Mouse (Mus musculus) kidney, postnatal 10 days (tissue): Measurements from ENCODE around the gene Zfp646.

Source experiments
- DNase-seq: peaks from one replicate; pipeline ENCODE4 v3.0.0; 2021; ENCODE audit warnings: mixed read lengths

The Zfp646 gene

DNA sequence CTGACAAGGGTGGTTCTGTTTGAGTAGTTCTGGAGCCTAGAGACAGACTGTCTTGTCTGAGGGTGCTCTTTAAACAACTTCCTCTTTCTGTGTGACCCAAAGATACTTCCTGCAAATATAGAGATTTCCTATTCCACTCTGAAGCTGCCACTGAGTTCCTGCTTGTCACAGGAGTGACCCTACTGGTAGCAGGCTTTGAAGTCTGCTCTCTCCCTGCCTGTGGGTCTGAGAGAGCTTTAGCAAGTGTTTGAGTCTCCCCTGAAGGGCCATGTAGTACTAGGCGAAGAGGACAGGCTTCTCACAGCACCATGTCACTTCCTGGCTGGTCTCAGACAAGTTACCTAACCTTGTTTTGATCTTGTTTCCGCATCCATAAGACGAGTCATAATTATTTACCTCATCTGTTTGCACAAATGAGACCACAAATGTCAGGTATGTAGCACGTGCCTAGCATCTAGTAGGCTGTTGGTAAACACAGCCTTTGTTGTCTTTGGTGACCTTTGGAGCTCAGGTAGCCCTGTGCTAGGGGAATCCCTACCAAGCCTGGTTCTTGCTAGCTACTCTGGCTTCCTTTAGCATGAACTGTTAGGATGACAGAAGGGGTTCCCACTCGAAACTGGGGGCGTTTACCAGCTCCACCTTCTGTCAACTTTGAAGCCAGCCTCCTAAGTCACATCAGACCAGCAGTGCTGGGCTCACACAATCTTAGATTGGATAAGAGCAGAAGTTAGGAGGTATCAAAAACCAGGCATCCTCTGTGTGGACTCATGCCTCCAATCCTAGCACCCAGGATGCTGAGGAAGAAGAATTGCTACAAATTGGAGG is 46.6 kb downstream of the Zfp646 start:
- no peak for DNase-seq

DNA sequence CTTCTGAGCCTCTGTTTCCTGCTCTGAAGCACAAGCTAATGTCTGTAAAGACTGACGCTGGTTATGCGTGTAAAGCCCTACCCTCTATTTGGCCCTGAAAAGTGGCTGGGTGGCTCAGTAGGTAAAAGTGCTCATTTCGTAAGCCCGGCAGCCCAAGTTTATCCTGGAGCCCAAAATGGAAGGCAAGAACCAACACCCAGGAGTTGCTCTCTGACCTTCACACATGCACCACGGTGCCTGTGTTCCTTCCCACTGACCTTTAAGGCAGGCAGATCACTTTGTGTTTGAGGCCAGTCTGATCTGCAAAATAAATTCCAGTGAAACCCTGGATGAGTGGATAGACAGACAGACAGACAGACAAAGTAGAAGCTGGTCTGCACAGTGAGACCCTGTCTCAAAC is 47.7 kb downstream of the Zfp646 start:
- no peak for DNase-seq

DNA sequence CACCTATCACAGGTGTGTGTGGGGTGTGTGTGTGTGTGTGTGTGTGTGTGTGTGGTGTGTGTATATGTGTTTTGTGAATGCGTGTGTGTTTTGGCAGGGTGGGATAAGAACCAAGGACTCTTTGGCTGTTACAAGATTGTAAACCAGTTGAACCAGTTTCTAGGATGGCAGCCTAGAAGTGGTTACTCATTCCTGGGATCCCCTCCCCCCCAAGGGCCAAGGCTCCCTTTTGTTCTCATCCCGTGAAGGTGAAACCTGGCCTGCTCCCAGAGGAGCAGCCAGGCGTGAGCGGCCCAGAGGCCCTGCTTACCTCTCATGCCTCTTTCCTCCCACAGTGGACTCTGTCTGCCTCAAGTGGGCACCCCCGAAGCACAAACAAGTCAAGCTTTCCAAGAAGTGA is 49.2 kb downstream of the Zfp646 start:
- DNase-seq = peak; percentile 89

DNA sequence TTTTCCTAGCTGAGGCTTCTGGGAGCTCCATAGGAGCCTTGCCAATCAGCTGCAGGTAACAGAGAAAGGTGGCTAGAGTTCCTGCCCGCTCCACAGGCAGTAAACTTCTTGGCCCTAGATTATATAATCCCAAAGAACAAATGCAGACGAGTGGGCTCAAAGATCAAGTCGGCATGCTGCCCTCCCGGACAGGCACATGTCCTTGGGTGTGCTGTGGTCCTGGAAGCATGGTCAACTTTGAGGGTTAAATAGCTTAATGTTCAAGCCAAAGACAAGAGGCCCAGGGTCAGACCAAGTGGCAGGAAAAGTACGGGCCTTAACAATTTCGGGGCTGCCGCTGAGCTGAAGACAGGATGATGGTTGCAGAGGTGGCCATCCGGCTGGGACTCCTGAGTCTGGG is 50.0 kb downstream of the Zfp646 start:
- DNase-seq = peak; percentile 67

DNA sequence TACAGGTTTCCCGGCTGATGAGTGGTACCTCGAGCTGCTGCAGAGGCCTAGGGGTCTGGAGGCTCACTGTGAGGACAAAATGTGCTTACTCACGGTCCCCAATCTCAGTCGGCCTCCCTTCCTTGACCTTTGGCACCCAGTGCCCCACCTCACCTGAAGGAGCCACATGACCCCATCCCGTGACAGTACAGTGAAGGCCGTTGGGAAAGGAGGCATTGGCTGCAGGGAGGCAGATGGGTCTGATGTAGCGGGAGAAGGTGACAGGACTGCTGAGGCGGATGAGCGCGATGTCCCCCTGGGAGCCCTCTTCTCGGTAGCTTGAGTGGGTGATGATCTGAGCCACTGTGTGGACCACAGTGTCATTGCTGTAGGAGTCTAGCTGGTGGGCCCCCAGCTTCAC is 50.8 kb downstream of the Zfp646 start:
- DNase-seq = peak; percentile 56

DNA sequence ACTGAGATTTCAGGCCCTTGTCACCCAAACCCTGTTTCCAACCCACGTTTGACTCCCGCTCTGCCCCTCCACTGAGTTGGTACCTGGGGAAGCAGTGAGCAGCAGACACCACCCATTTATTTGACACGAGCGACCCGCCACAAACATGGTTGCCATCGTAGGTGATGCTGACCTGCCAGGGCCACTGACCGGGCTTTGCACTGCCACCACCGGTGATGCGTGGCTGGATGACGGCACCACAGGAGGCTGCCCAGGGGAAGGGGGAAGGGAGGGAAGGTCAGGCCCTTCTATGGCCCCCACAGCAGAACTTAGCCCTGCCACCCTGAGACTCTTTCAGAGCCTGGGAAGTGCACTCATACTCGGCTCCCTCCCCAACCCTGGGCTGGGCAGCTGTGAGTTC is 51.7 kb downstream of the Zfp646 start:
- DNase-seq = no peak

DNA sequence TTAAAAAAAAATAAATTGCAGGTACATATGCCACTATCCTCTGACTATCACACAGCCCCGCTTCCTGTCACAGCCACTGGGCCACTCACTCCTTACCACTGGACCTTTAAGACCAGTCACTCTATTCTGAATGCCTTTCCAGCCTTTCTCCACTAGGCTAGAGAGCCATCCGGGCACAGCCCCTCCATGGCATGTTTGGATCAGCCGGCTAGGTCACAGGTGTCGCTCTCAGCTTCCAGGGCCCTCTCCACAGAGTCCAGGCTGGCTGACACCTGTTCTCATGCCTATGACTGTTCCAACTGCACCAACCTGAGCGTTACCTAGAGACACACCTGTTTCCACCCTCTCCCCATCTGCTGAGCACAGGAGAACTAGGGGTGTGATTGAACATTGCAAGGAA is 52.6 kb downstream of the Zfp646 start:
- peak; percentile 61 for DNase-seq

DNA sequence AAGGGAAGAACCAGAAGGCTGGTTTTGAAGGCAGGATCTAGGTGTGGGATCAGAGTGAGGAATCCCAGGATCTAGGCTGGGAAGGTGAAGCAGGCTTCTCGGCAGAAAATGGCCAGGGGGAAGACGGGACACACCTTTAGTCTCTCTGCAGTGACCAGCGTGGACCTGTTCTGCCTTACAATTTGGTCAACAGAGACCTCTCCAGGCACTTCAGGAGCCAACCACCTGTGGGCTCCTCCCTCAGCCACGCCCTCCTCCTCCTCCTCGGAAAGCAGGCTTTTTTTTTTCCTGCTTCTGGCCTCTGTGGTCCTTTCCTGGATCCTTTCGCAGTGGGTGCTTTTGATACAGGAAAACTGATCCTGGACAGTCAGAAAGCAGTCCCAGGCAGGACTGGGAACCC is 53.9 kb downstream of the Zfp646 start, which contains the start of gene Prss8:
Gene Prss8, minus strand, starts transcription at position 182 of the 400 bp plus-strand sequence.
- peak; percentile 90 for DNase-seq

DNA sequence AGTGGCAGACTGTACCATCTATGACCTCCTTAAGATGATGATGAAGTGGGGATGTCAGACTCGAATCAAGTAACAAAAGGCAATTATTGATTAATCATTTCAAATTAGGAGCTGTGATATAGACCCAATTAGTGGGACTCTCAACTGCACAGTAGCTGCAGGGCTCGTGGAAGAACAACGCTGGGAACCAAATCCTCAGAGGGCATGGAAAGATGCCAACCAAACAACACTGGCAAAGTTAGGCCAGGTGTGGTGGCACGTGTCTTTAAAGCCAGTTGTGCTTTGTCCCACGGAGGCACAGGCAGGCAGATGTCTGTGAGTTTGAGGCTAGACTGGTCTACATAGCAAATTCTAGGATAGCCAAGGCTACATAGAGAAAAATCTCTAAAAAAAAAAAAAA is 54.6 kb downstream of the Zfp646 start:
- no peak for DNase-seq

DNA sequence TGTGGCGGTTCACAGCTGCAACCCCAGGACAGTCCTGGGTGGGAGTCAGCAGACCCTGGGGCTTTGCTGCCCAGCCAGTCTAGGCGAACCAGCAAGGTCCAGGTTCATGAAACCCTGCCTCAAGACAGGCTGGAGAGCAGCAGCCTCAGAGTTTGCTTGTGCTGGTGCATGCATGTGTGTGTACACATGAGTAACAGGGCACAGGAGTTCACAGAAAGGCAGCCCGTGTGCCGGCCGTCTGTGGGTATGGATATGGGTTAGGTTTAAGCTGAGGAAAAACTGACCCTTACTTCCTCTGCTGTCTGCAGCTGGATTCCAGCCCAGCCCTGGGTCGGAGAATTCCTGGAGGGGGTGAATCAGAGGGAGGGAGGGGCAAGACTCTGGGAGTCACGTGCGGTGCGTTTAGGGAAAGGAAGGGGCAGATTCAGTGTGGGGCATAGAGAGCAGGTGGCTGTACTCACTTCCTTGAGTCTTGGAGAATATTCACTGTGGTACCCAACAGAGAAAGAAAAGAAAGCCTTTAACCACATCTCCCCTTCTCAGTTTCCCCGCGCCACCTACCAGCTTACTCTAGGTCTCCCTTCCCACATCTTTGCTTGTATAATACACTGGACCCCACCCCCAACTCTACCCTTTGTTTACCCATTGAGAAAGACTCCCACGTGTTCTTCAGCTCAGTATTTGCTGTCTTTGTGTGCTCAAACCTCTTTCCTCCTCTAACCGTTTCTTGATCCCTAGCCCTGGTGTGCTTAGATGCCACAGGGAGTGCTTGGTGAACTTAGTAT is 55.5 kb downstream of the Zfp646 start:
- DNase-seq = peak; percentile 83

DNA sequence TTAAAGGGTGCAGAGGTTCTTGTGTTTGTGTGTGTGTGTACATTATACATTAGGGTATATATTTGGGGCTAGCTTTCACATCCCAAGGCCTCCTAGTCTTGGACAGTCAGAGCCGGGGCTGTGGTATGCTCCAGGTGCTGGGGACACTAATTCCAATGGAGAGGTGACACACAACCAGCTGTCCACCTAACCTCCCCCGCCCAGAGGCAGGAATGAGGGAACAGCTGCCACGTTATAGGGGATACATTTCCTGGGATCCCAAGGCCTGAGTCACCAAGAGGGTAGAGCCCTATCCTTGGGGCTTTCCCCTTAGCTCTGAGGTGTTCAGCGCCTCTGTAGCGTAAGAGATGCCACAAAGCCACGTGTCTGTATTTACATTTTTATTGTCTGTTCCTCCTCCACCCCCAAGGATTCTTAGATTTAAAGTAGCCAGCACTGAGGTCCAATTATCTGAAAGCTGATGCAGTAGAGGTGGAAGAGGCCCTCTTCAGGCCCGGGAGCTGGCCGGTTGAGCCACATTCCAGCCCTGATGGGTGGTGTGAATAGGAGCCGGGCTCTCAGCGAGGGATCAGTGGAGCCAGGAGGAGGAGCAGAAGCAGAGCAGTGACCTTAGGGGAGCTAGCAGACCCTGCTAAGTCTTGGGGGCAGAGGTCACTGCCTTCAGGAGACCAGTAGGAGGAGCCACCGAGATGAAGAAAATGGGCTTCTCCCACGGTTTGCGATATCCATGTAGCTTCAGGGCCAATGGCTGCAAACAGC is 56.4 kb downstream of the Zfp646 start:
- peak; percentile 55 for DNase-seq

DNA sequence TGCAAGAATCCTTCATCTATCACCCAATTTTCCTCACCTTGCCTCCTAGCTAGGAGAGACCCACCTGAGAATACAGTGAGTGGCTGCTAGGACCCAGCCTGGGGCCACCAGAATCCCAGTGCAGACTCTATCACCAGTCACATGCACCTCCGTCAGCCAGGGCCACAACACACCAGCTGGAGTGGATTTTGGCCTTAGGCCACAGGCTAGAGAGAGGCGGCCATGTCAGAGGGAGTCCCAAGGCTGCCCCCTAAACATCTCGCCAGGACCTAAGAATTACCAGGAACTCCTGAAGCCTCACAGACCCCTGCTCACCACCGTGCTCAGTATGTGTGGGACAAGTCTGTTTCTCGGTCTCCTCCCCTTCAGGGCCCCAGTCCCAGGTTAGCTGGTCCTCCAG is 58.1 kb downstream of the Zfp646 start:
- DNase-seq = peak; percentile 38

DNA sequence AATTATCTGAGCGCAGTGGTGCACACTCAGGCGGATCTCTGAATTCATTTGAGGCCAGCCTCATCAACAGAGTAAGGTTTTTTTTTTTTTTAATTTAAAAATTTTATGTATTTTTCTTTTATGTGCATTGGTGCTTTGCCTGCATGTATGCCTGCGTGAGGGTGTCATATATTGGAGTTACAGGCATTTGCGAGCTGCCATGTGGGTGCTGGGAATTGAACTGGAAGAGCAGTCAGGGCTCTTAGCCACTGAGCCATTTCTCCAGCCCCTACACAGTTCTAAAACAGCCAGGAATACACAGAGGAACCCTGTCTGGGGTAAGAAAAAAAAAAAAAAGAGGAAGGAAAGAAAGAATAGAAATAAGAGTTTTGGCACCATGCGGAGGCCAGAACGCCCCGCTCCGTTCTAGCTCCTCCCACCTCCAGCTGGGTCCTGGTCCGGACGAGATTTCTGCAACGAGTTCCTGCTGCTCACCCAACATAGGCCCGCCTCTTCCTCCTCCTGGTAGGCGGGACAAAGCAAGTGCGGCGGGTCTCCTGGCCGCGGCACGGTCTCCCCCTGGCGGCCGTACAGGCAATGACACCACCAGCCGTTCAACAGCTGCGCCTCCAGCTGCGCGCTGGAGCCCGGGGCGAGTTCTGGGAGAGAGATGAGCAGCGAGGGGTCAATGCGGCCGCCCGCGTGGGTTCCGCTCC is 59.2 kb downstream of the Zfp646 start:
- peak; percentile 97 for DNase-seq
